Mouse (Mus musculus): ENCODE measurements at regions not wholly inside any gene's neighbourhood (a gene's known extent, or its start where the extent isn't known, plus 50 kb on each side); places are given as distances from the start of the nearest gene placed in this dataset.

DNA sequence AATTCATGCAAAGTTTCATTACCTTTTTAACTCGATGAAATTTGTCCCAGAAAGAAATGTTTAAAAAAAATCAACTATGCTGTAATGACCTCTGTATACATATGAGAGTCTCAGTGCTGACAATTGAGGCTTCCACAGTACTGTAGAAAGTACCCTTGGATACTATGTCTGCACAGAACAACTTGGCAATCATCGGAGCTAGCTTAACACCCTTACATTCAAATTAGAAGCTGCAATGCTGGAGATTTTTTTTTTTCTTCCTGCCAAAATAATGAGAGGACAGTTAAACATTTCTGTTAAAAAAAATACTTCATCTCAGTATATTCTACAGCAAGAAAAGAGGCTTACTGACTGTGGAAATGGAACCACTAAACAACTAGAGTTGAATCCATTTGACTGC lies 452.1 kb upstream of the Cntn6 start:
- Histone ChIP-seq H3K9ac (no peak overlapping the region), H3K4me2 (no peak overlapping the region), H3K4me1 (replicated peaks) (no peaks in the 10 kb centered on the region), H3K27ac (replicated peaks) (no peak overlapping the region), H3K27me3 (no peaks in the 10 kb centered on the region), H3K9me3 (replicated peaks) (no peaks in the 10 kb centered on the region), H3K4me3 (replicated peaks) (no peak overlapping the region), H3K36me3 (replicated peaks) (no peaks in the 10 kb centered on the region)
- 63% methylated on average over 2 of the region's 2 CpGs for WGBS (ENCODE audit: insufficient replicate concordance)
- no peak for ATAC-seq (ENCODE audit: insufficient read depth)

GRCm38 (mm10) chr6:104055996-104056395 lies 436.6 kb upstream of the Cntn6 start:
- Histone ChIP-seq H3K9me3 (replicated peaks) (no peaks in the 10 kb centered on the region), H3K9ac (no peak overlapping the region), H3K4me2 (no peak overlapping the region), H3K4me3 (replicated peaks) (no peak overlapping the region), H3K27ac (replicated peaks) (no peak overlapping the region), H3K4me1 (replicated peaks) (no peaks in the 10 kb centered on the region), H3K36me3 (replicated peaks) (no peaks in the 10 kb centered on the region), H3K27me3 (no peaks in the 10 kb centered on the region)
- 62% methylated on average over 1 of the region's 1 CpGs for WGBS (ENCODE audit: insufficient replicate concordance)
- no peak for ATAC-seq (ENCODE audit: insufficient read depth)

- H3K4me3 ChIP-seq (replicated peaks): no peak overlapping the region
- no peaks in the 10 kb centered on the region for H3K36me3 ChIP-seq (replicated peaks)
- H3K27ac ChIP-seq (replicated peaks): no peak overlapping the region
- no peak overlapping the region for H3K4me2 ChIP-seq
- ATAC-seq (ENCODE audit: insufficient read depth): no peak
- no peaks in the 10 kb centered on the region for H3K4me1 ChIP-seq (replicated peaks)
- H3K9me3 ChIP-seq (replicated peaks): no peaks in the 10 kb centered on the region
- H3K27me3 ChIP-seq: no peaks in the 10 kb centered on the region
- no peak overlapping the region for H3K9ac ChIP-seq
These were observed 430.8 kb upstream of the Cntn6 start for GRCm38 (mm10) chr6:104061692-104062263.

DNA sequence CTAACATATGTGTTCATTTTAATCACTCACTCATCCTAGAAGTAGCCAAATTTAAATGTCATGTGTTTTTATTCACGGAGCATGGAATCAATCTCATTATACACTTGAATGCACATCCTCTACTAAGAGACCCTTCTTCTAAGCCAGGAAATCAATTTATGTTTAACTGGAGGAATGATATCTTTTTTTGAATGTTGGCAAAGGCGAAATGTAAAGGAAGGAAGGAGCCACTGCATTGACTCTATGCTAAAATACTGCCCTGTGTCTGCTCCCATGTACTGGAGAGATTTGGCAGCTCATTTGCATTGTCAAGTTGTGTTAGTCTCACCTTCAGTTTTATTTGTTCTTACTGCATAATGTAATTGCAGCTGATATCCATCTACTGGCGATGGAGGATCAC lies 412.0 kb upstream of the Cntn6 start:
- 60% methylated on average over 3 of the region's 3 CpGs for WGBS (ENCODE audit: insufficient replicate concordance)
- ATAC-seq (ENCODE audit: insufficient read depth): no peak
- no peak overlapping the region for H3K9ac ChIP-seq

DNA sequence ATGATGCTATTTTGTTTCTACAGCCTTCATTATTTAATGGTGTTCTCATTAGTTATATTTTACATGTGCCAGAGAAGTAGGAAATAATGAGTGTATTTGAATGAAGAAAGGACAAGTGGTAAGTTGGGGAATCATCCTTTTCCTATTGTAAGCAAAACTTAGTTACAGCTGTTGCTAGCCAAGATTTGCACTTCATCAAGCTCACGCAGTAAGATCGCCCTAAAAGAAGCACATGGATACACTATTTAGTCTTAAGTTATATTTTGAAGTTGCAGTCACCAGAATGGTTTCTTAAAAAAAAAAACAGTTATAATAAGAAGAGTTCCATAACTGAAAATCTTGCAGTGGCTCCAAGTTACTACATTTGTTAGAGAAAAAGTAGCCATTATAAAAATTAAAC lies 410.3 kb upstream of the Cntn6 start:
- no peak overlapping the region for H3K4me3 ChIP-seq (replicated peaks)
- H3K4me2 ChIP-seq: no peak overlapping the region
- no peak overlapping the region for H3K9ac ChIP-seq
- ATAC-seq (ENCODE audit: insufficient read depth): no peak
- WGBS (ENCODE audit: insufficient replicate concordance): 59% methylated on average over 2 of the region's 2 CpGs
- no peaks in the 10 kb centered on the region for H3K4me1 ChIP-seq (replicated peaks)
- H3K27ac ChIP-seq (replicated peaks): no peak overlapping the region
- H3K27me3 ChIP-seq: no peaks in the 10 kb centered on the region
- H3K9me3 ChIP-seq (replicated peaks): no peaks in the 10 kb centered on the region
- H3K36me3 ChIP-seq (replicated peaks): no peaks in the 10 kb centered on the region

More for the DNA sequence above, 412.0 kb upstream of the Cntn6 start:
- no peaks in the 10 kb centered on the region for H3K27me3 ChIP-seq
- H3K4me3 ChIP-seq (replicated peaks): no peak overlapping the region
- H3K4me1 ChIP-seq (replicated peaks): no peaks in the 10 kb centered on the region
- H3K4me2 ChIP-seq: no peak overlapping the region
- H3K27ac ChIP-seq (replicated peaks): no peak overlapping the region
- no peaks in the 10 kb centered on the region for H3K36me3 ChIP-seq (replicated peaks)
- no peaks in the 10 kb centered on the region for H3K9me3 ChIP-seq (replicated peaks)

DNA sequence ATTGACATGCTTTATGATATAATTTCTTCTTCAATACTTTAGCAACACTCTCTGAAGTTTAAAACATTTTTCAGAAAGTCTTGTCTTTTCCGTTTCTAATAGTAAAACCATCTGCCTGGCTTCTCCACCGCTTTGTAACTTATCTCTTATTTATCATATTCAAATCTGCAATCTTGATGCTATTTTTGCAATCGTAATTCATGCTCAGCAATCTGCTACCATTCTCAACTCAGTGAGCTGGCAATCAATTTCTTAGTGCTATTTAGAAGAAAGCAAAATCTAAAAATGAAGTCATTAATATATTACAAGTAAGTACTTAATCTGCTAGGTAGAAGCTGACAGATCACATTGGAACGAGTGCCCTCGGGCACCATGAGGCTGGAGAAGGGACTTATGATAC lies 384.2 kb upstream of the Cntn6 start:
- Histone ChIP-seq H3K27me3 (no peaks in the 10 kb centered on the region), H3K9me3 (replicated peaks) (no peaks in the 10 kb centered on the region), H3K4me2 (no peak overlapping the region), H3K27ac (replicated peaks) (no peak overlapping the region), H3K36me3 (replicated peaks) (no peaks in the 10 kb centered on the region), H3K4me1 (replicated peaks) (no peaks in the 10 kb centered on the region), H3K4me3 (replicated peaks) (no peak overlapping the region), H3K9ac (no peak overlapping the region)
- no peak for ATAC-seq (ENCODE audit: insufficient read depth)
- 52% methylated on average over 5 of the region's 5 CpGs for WGBS (ENCODE audit: insufficient replicate concordance)

All from liver, embryonic 15.5 days (tissue).